Mouse (Mus musculus) ovary, adult 2 months (tissue): ENCODE data around the gene Slc13a2. TPM values are rescaled to one million over a fixed set of nuclear protein-coding genes. Genes with fewer than 3 reads are reported as not detected.

Source experiments
- polyA plus RNA-seq: library from polyadenylated mRNA; depleted of rRNA; stranded (reverse); fragments of >200 nt; gene quantifications from 2 replicates; pipeline ENCODE4 v1.2.3, GENCODE M21; 2012; rRNA removed

The Slc13a2 gene
- 1.8 TPM in 2 replicates for polyA plus RNA-seq

DNA sequence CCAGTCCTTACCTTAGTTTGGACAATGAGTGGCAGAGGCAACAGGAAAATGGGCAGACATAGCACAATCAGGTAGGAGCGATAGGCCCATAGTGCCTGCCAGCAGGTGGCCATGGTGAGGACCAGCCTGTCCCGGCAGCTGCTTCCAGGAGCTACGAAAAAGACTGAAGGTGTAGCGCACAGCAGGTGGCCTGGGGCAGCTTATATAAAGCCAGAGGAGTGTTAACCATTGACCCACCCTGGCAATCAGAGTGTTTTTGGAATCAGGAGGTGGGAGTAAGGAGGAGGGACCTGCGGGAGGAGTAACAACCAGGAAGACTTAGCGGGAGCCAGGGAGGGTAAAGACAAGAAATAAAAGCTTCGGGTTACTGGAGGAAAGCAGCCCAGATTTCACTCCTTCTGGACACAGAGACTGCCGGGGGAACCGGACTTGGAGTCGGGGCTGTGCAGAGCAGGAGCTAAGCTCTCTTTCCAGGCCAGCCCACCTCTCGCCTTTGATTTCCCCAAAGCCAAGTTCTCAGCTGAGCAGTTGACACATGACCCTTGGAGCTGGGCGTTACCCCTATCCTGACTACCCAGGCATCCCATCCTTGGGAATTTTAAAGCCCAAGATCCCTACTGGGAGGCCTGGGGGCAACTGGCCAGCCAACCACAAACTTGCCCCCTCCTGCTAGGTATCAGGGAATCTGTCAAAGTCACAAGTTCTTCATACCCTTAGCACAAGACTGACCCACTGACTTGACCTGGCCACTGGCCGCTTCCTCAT is at the start of gene Slc13a2:
Slc13a2 (minus strand) TSS at position 163 of the 765 bp plus-strand sequence.

GRCm38 (mm10) chr11:78465568-78466180 is 43.7 kb upstream of the Slc13a2 start, which contains the start of gene Slc46a1:
Slc46a1 (plus strand) TSS chr11:78465697.

GRCm38 (mm10) chr11:78386508-78387043 is 35.4 kb downstream of the Slc13a2 start, which contains the start of gene Foxn1:
Foxn1 (minus strand) TSS chr11:78386558.

Other genes starting within 250 kb of the Slc13a2 start
- gene Nek8, start 245.5 kb downstream of the Slc13a2 start, polyA plus RNA-seq, result 34.2 and 34.3 TPM in 2 replicates
- 100 and 122 TPM in 2 replicates for gene Tlcd1, start 245.5 kb downstream of the Slc13a2 start, polyA plus RNA-seq
- gene Rpl23a, start 238.6 kb downstream of the Slc13a2 start, polyA plus RNA-seq, result 166 and 182 TPM in 2 replicates
- gene Rab34, start 233.8 kb downstream of the Slc13a2 start, polyA plus RNA-seq, result 162 and 227 TPM in 2 replicates
- 0.90 and 1.1 TPM in 2 replicates for gene Proca1, start 228.8 kb downstream of the Slc13a2 start, polyA plus RNA-seq
- gene Sdf2, start 176.5 kb downstream of the Slc13a2 start, polyA plus RNA-seq, result 160 and 201 TPM in 2 replicates
- 17.8 and 25.3 TPM in 2 replicates for gene Supt6, start 176.2 kb downstream of the Slc13a2 start, polyA plus RNA-seq
- gene 2610507B11Rik, start 160.5 kb downstream of the Slc13a2 start, polyA plus RNA-seq, result 88.4 and 89.1 TPM in 2 replicates
- 0.15 and 0.23 TPM in 2 replicates for gene BC030499, start 131.4 kb downstream of the Slc13a2 start, polyA plus RNA-seq
- 11.1 and 11.4 TPM in 2 replicates for gene Spag5, start 120.7 kb downstream of the Slc13a2 start, polyA plus RNA-seq
- gene Aldoc, start 99.2 kb downstream of the Slc13a2 start, polyA plus RNA-seq, result 67.1 and 68.0 TPM in 2 replicates
- 107 and 137 TPM in 2 replicates for gene Pigs, start 93.8 kb downstream of the Slc13a2 start, polyA plus RNA-seq
- gene Unc119, start 78.7 kb downstream of the Slc13a2 start, polyA plus RNA-seq, result 97.4 and 148 TPM in 2 replicates
- gene Foxn1, start 35.7 kb downstream of the Slc13a2 start, polyA plus RNA-seq, result not detected in 2 replicates
- 45.6 and 45.9 TPM in 2 replicates for gene Slc46a1, start 43.5 kb upstream of the Slc13a2 start, polyA plus RNA-seq
- gene Sarm1, start 75.5 kb upstream of the Slc13a2 start, polyA plus RNA-seq, result 1.8 and 2.0 TPM in 2 replicates
- gene Vtn, start 76.9 kb upstream of the Slc13a2 start, polyA plus RNA-seq, result 9.1 and 12.5 TPM in 2 replicates
- 1.8 and 2.2 TPM in 2 replicates for gene Sebox, start 81.2 kb upstream of the Slc13a2 start, polyA plus RNA-seq
- gene Tmem199, start 90.0 kb upstream of the Slc13a2 start, polyA plus RNA-seq, result 10.1 and 13.4 TPM in 2 replicates
- gene Poldip2, start 90.0 kb upstream of the Slc13a2 start, polyA plus RNA-seq, result 75.3 and 83.9 TPM in 2 replicates
- 42.6 and 47.1 TPM in 2 replicates for gene Tnfaip1, start 114.1 kb upstream of the Slc13a2 start, polyA plus RNA-seq
- 115 and 119 TPM in 2 replicates for gene Ift20, start 114.1 kb upstream of the Slc13a2 start, polyA plus RNA-seq
- 26.2 and 35.9 TPM in 2 replicates for gene Tmem97, start 128.6 kb upstream of the Slc13a2 start, polyA plus RNA-seq